Comparison of ENCODE assay signal across 30 mouse cellular contexts in the genomic region with DNA sequence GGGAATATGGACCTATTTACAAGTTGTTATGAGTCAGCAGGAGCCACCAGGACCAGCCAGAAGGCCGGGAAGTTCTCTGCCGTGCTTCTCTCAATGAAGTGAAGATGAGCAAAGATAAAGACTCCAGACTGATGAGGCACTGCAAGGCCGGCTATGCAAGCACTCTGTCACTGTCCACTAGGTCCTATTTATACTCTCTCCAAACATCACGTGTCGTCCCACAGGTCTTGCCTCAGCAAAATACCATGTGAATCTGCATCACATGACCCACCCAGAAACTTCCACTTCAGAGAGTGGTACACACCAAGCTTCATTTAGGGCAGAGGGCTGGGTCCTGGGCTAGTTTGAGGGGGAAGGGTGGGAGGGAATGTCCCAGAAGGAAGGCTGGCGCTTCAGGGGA.
A peak's percentile ranks its signal among the peaks of the same experiment; 100 is the strongest.
DNase-seq lines count a peak whose midpoint lies in the region; ATAC-seq and TF ChIP-seq lines count a peak whose summit lies in the region.
"Had no signal": no experiment of that assay in that cellular context is flagged by ENCODE, and none has a peak within 500 bp of the region (broad histone marks: within the 10 kb centered on the region; RNA-seq: fewer than 3 reads in every experiment).

No protein-coding gene starts in this region.

- peak; percentile 69; the same call in 1 of the 2 replicates for ATAC-seq in heart, postnatal 0 days (ENCODE audit: insufficient read depth, low read depth)
- ATAC-seq: forebrain, embryonic 14.5 days; hindbrain, embryonic 16.5 days; liver, embryonic 12.5 days; liver, postnatal 0 days; midbrain, embryonic 16.5 days; Patski had no signal

- no peaks in the 10 kb centered on the region for H3K9me3 ChIP-seq in heart, postnatal 0 days (replicated peaks; ENCODE audit: control insufficient read depth, low read length)
- H3K9me3 ChIP-seq: embryonic facial prominence, embryonic 12.5 days; kidney, embryonic 15.5 days; limb, embryonic 12.5 days; liver, embryonic 12.5 days; neural tube, embryonic 12.5 days had no signal

- H3K27ac ChIP-seq in heart, postnatal 0 days (ENCODE audit: low read depth): no peak overlapping the region
- H3K27ac ChIP-seq: embryonic facial prominence, embryonic 12.5 days; kidney, embryonic 15.5 days; left cerebral cortex, adult 2 months; limb, embryonic 12.5 days; liver, embryonic 12.5 days; neural tube, embryonic 12.5 days had no signal

- intact Hi-C loops in heart, postnatal 14 days (cut with DNase I): loop anchor here (10.0 kb wide), 1 partner anchor 815 kb away; no protein-coding TSS in a partner anchor

- no peak for TF ChIP-seq EP300 in heart, postnatal 0 days (IDR thresholded peaks at IDR 0.05; ENCODE audit: low read depth)

- H3K27me3 ChIP-seq in heart, postnatal 0 days (ENCODE audit: control insufficient read depth, insufficient read depth, low read length): no peaks in the 10 kb centered on the region
- H3K27me3 ChIP-seq: embryonic facial prominence, embryonic 12.5 days; limb, embryonic 12.5 days; liver, embryonic 12.5 days; neural tube, embryonic 12.5 days; Patski had no signal

- 23% methylated on average over 6 of the region's 6 CpGs for WGBS in heart, postnatal 0 days

- H3K4me1 ChIP-seq in heart, postnatal 0 days (ENCODE audit: control insufficient read depth, insufficient read depth): peaks cover 8% of the 10 kb centered on the region; the same call in 1 of the 2 replicates
- H3K4me1 ChIP-seq: limb, embryonic 12.5 days; liver, embryonic 12.5 days; neural tube, embryonic 12.5 days had no signal

- H3K36me3 ChIP-seq in heart, postnatal 0 days (replicated peaks; ENCODE audit: control insufficient read depth, insufficient read depth, low read length): no peaks in the 10 kb centered on the region
- H3K36me3 ChIP-seq: embryonic facial prominence, embryonic 12.5 days; G1E; kidney, embryonic 15.5 days; limb, embryonic 12.5 days; liver, embryonic 12.5 days; neural tube, embryonic 12.5 days had no signal

- TF ChIP-seq CTCF in heart, postnatal 0 days (IDR thresholded peaks at IDR 0.05; ENCODE audit: low read depth): no peak

- H3K4me3 ChIP-seq in heart, postnatal 0 days (ENCODE audit: low read depth, low read length): no peak overlapping the region
- H3K4me3 ChIP-seq: embryonic facial prominence, embryonic 12.5 days; kidney, embryonic 15.5 days; left cerebral cortex, adult 2 months; limb, embryonic 12.5 days; liver, embryonic 12.5 days; neural tube, embryonic 12.5 days had no signal

- H3K4me2 ChIP-seq in heart, postnatal 0 days (ENCODE audit: low read depth, low read length): no peak overlapping the region
- H3K4me2 ChIP-seq: embryonic facial prominence, embryonic 12.5 days; kidney, embryonic 15.5 days; limb, embryonic 12.5 days; liver, embryonic 12.5 days; midbrain, embryonic 11.5 days; neural tube, embryonic 12.5 days had no signal

- no peak overlapping the region for H3K9ac ChIP-seq in heart, postnatal 0 days (replicated peaks; ENCODE audit: low read depth, low read length)
- H3K9ac ChIP-seq: embryonic facial prominence, embryonic 12.5 days; kidney, embryonic 15.5 days; limb, embryonic 12.5 days; liver, embryonic 12.5 days; liver, postnatal 0 days; neural tube, embryonic 12.5 days had no signal

- DNase-seq in adrenal gland, adult 2 months: peak; percentile 33
- DNase-seq in adrenal gland, postnatal 25 days: no peak
- DNase-seq in heart, postnatal 0 days (ENCODE audit: low spot score): peak; percentile 9
- no peak for DNase-seq in heart, postnatal 14 days
- DNase-seq in MN1 (ENCODE audit: low spot score): peak; percentile 66
- DNase-seq in brain, adult 2 months (ENCODE audit: low read depth, low spot score): peak; percentile 16
- DNase-seq in urinary bladder, postnatal 4 days (ENCODE audit: low spot score in 2 of 2): no peak
- DNase-seq in embryo, embryonic 9.5 days (ENCODE audit: extremely low spot score): no peak
- DNase-seq: cerebellum, adult 8-10 months; cerebellum, postnatal 36 days; gastrocnemius, postnatal 25 days; heart, adult 11 months; kidney, adult 18-20 months; kidney, postnatal 4 days; liver, postnatal 0 days; lung, postnatal 36 days; right cerebral cortex, adult 18-20 months; right cerebral cortex, postnatal 4 days had no signal

Comparison
In these comparisons a context has a peak if more than half of its experiments do, and no peak if none do; other contexts are left out.
1. DNase-seq: peak in adrenal gland, adult 2 months (single experiment), heart, postnatal 0 days (single experiment), MN1 (single experiment) and brain, adult 2 months (single experiment); none in adrenal gland, postnatal 25 days (single experiment), heart, postnatal 14 days (0 of 2), urinary bladder, postnatal 4 days (0 of 2) and embryo, embryonic 9.5 days (single experiment).